Mouse (Mus musculus) CD4-positive, CD25-positive, alpha-beta regulatory T cell, adult 2 months (primary cell): Measurements from ENCODE around the gene Epas1.

Source experiments
- DNase-seq: peaks from one replicate; pipeline ENCODE4 v3.0.0-alpha.2; 2012; ENCODE audit warnings: low read depth, low spot score

The Epas1 gene

GRCm38 (mm10) chr17:86753130-86753821 lies at the start of gene Epas1:
Epas1 (plus strand) TSS chr17:86753700.
- peak; percentile 80 for DNase-seq

GRCm38 (mm10) chr17:86705236-86705635 lies 48.3 kb upstream of the Epas1 start:
- DNase-seq = no peak

GRCm38 (mm10) chr17:86706467-86706866 lies 47.0 kb upstream of the Epas1 start:
- DNase-seq = no peak

GRCm38 (mm10) chr17:86709803-86710202 lies 43.7 kb upstream of the Epas1 start:
- DNase-seq = peak; percentile 83

GRCm38 (mm10) chr17:86710379-86710778 lies 43.1 kb upstream of the Epas1 start:
- DNase-seq = peak; percentile 66

- DNase-seq = no peak
Observed at GRCm38 (mm10) chr17:86711949-86712348, 41.6 kb upstream of the Epas1 start.

- no peak for DNase-seq
Observed at GRCm38 (mm10) chr17:86712601-86713000, 40.9 kb upstream of the Epas1 start.

GRCm38 (mm10) chr17:86713591-86713990 lies 39.9 kb upstream of the Epas1 start:
- DNase-seq = no peak

- DNase-seq = no peak
Observed at GRCm38 (mm10) chr17:86724786-86725415, 28.6 kb upstream of the Epas1 start.

- no peak for DNase-seq
Observed at GRCm38 (mm10) chr17:86726480-86726879, 27.0 kb upstream of the Epas1 start.

- no peak for DNase-seq
Observed at GRCm38 (mm10) chr17:86727031-86727430, 26.5 kb upstream of the Epas1 start.

- no peak for DNase-seq
Observed at GRCm38 (mm10) chr17:86731273-86731672, 22.2 kb upstream of the Epas1 start.

GRCm38 (mm10) chr17:86732024-86732423 lies 21.5 kb upstream of the Epas1 start:
- peak; percentile 84 for DNase-seq

- DNase-seq = no peak
Observed at GRCm38 (mm10) chr17:86732522-86732921, 21.0 kb upstream of the Epas1 start.

- no peak for DNase-seq
Observed at GRCm38 (mm10) chr17:86733644-86734043, 19.9 kb upstream of the Epas1 start.

GRCm38 (mm10) chr17:86738477-86738876 lies 15.0 kb upstream of the Epas1 start:
- no peak for DNase-seq

GRCm38 (mm10) chr17:86743351-86743941 lies 10.1 kb upstream of the Epas1 start:
- DNase-seq = peak; percentile 31

- no peak for DNase-seq
Observed at GRCm38 (mm10) chr17:86744943-86745342, 8.6 kb upstream of the Epas1 start.

- DNase-seq = no peak
Observed at GRCm38 (mm10) chr17:86751373-86751871, 2.1 kb upstream of the Epas1 start.

GRCm38 (mm10) chr17:86753931-86754805 lies 668 bp downstream of the Epas1 start:
- peak; percentile 82 for DNase-seq

GRCm38 (mm10) chr17:86754806-86755571 lies 1.5 kb downstream of the Epas1 start:
- peak; percentile 47 for DNase-seq
